Mouse (Mus musculus): ENCODE data around the gene Rbfox2.

The Rbfox2 gene

GRCm38 (mm10) chr15:77329681-77330180 is 22.9 kb upstream of the Rbfox2 start:
- DNase-seq: no peak

GRCm38 (mm10) chr15:77326361-77326760 is 19.6 kb upstream of the Rbfox2 start:
- DNase-seq: no peak

- DNase-seq: no peak
Observed at GRCm38 (mm10) chr15:77324426-77324825, 17.6 kb upstream of the Rbfox2 start.

GRCm38 (mm10) chr15:77323226-77323625 is 16.4 kb upstream of the Rbfox2 start:
- no peak for DNase-seq

- no peak for DNase-seq
Observed at GRCm38 (mm10) chr15:77313701-77314100, 6.9 kb upstream of the Rbfox2 start.

- no peak for DNase-seq
Observed at GRCm38 (mm10) chr15:77312796-77313195, 6.0 kb upstream of the Rbfox2 start.

GRCm38 (mm10) chr15:77307767-77308495 is 1.1 kb upstream of the Rbfox2 start:
- DNase-seq: no peak

- DNase-seq: peak; percentile 44
Observed at GRCm38 (mm10) chr15:77305852-77306546, 805 bp downstream of the Rbfox2 start.

- DNase-seq: no peak
Observed at GRCm38 (mm10) chr15:77304960-77305359, 1.8 kb downstream of the Rbfox2 start.

GRCm38 (mm10) chr15:77301122-77301521 is 5.7 kb downstream of the Rbfox2 start:
- DNase-seq: no peak

- DNase-seq: no peak
Observed at GRCm38 (mm10) chr15:77298564-77298963, 8.2 kb downstream of the Rbfox2 start.

- DNase-seq: no peak
Observed at GRCm38 (mm10) chr15:77296635-77297034, 10.2 kb downstream of the Rbfox2 start.

- no peak for DNase-seq
Observed at GRCm38 (mm10) chr15:77293493-77293892, 13.3 kb downstream of the Rbfox2 start.

GRCm38 (mm10) chr15:77292381-77292780 is 14.4 kb downstream of the Rbfox2 start:
- no peak for DNase-seq

- no peak for DNase-seq
Observed at GRCm38 (mm10) chr15:77291471-77291870, 15.3 kb downstream of the Rbfox2 start.

- DNase-seq: no peak
Observed at GRCm38 (mm10) chr15:77290352-77290751, 16.5 kb downstream of the Rbfox2 start.

GRCm38 (mm10) chr15:77280130-77280529 is 26.7 kb downstream of the Rbfox2 start:
- no peak for DNase-seq

GRCm38 (mm10) chr15:77278825-77279224 is 28.0 kb downstream of the Rbfox2 start:
- DNase-seq: peak; percentile 50

GRCm38 (mm10) chr15:77276838-77277725 is 29.7 kb downstream of the Rbfox2 start:
- DNase-seq: no peak

- DNase-seq: no peak
Observed at GRCm38 (mm10) chr15:77276300-77276699, 30.5 kb downstream of the Rbfox2 start.

- no peak for DNase-seq
Observed at GRCm38 (mm10) chr15:77275572-77275971, 31.2 kb downstream of the Rbfox2 start.

GRCm38 (mm10) chr15:77273947-77274346 is 32.9 kb downstream of the Rbfox2 start:
- no peak for DNase-seq

GRCm38 (mm10) chr15:77271285-77271684 is 35.5 kb downstream of the Rbfox2 start:
- no peak for DNase-seq
